In genomic region chr16:21492346-21492745, GRCm38 (mm10) we compare ENCODE assay signal across 31 mouse cellular contexts.
DNase-seq lines count a peak whose midpoint lies in the region; ATAC-seq and TF ChIP-seq lines count a peak whose summit lies in the region.
"Had no signal": no experiment of that assay in that cellular context is flagged by ENCODE, and none has a peak within 500 bp of the region (broad histone marks: within the 10 kb centered on the region; RNA-seq: fewer than 3 reads in every experiment).

No protein-coding gene starts in this region.

- H3K27me3 ChIP-seq in hindbrain, embryonic 13.5 days: no peaks in the 10 kb centered on the region
- no peaks in the 10 kb centered on the region for H3K27me3 ChIP-seq in hindbrain, postnatal 0 days (ENCODE audit: insufficient read depth, low read length)
- no peaks in the 10 kb centered on the region for H3K27me3 ChIP-seq in midbrain, embryonic 13.5 days
- no peaks in the 10 kb centered on the region for H3K27me3 ChIP-seq in midbrain, postnatal 0 days (ENCODE audit: insufficient read depth, low read length)
- H3K27me3 ChIP-seq in midbrain, embryonic 16.5 days (ENCODE audit: control insufficient read depth, insufficient read depth, low read depth, low read length): no peaks in the 10 kb centered on the region
- H3K27me3 ChIP-seq: embryonic facial prominence, embryonic 12.5 days; forebrain, embryonic 15.5 days; heart, embryonic 12.5 days; intestine, embryonic 15.5 days; neural tube, embryonic 12.5 days; Patski had no signal

- no peak overlapping the region for H3K9ac ChIP-seq in hindbrain, embryonic 13.5 days
- no peak overlapping the region for H3K9ac ChIP-seq in hindbrain, postnatal 0 days (replicated peaks; ENCODE audit: low read length)
- no peak overlapping the region for H3K9ac ChIP-seq in midbrain, embryonic 13.5 days (replicated peaks)
- H3K9ac ChIP-seq in midbrain, postnatal 0 days (replicated peaks; ENCODE audit: low read length, poor library complexity, severe bottlenecking): no peak overlapping the region
- no peak overlapping the region for H3K9ac ChIP-seq in midbrain, embryonic 16.5 days (ENCODE audit: low read depth, low read length)
- H3K9ac ChIP-seq: embryonic facial prominence, embryonic 12.5 days; forebrain, embryonic 15.5 days; heart, embryonic 12.5 days; intestine, embryonic 15.5 days; liver, embryonic 14.5 days; neural tube, embryonic 12.5 days had no signal

- H3K9me3 ChIP-seq in hindbrain, embryonic 13.5 days: no peaks in the 10 kb centered on the region
- no peaks in the 10 kb centered on the region for H3K9me3 ChIP-seq in hindbrain, postnatal 0 days (ENCODE audit: low read length)
- no peaks in the 10 kb centered on the region for H3K9me3 ChIP-seq in midbrain, embryonic 13.5 days
- no peaks in the 10 kb centered on the region for H3K9me3 ChIP-seq in midbrain, postnatal 0 days (ENCODE audit: low read length)
- H3K9me3 ChIP-seq in midbrain, embryonic 16.5 days (replicated peaks; ENCODE audit: control insufficient read depth, low read length, poor library complexity, severe bottlenecking): no peaks in the 10 kb centered on the region
- H3K9me3 ChIP-seq: embryonic facial prominence, embryonic 12.5 days; forebrain, embryonic 15.5 days; G1E; heart, embryonic 12.5 days; intestine, embryonic 15.5 days; neural tube, embryonic 12.5 days had no signal

- no peak for DNase-seq in hindbrain, postnatal 0 days (ENCODE audit: low spot score)
- no peak for DNase-seq in midbrain, postnatal 0 days (ENCODE audit: low spot score)
- DNase-seq in B cell, adult 2 months: peak; percentile 14 to 26
- DNase-seq in thymus, postnatal 36 days: no peak
- DNase-seq in right cerebral cortex, postnatal 14 days: no peak
- DNase-seq: adrenal gland, postnatal 10 days; cerebellum, adult 9-11 months; gastrocnemius, adult 2 months; gastrocnemius, postnatal 36 days; heart, adult 2 months; kidney, adult 2 months; kidney, postnatal 10 days; layer of hippocampus, adult 9-11 months; liver; lung, adult 2 months; lung, postnatal 10 days; right cerebral cortex, postnatal 25 days; thymus, adult 2 months; thymus, postnatal 4 days had no signal

- peaks cover 22% of the 10 kb centered on the region for H3K36me3 ChIP-seq in hindbrain, embryonic 13.5 days
- H3K36me3 ChIP-seq in hindbrain, postnatal 0 days (ENCODE audit: insufficient read depth, low read length): no peaks in the 10 kb centered on the region; the same call in 1 of the 2 replicates
- 0 out of 2 replicates have a peak, but pooled peaks cover 10% of the 10 kb centered on the region for H3K36me3 ChIP-seq in midbrain, embryonic 13.5 days
- H3K36me3 ChIP-seq in midbrain, postnatal 0 days (ENCODE audit: insufficient read depth, low read length): peaks cover 12% of the 10 kb centered on the region
- H3K36me3 ChIP-seq in midbrain, embryonic 16.5 days (ENCODE audit: control insufficient read depth, insufficient read depth, low read length): peaks cover 5% of the 10 kb centered on the region; the same call in 1 of the 2 replicates
- H3K36me3 ChIP-seq: intestine, embryonic 15.5 days had no signal

- peak overlapping the region; percentile 60 for H3K27ac ChIP-seq in hindbrain, embryonic 13.5 days
- no peak overlapping the region for H3K27ac ChIP-seq in hindbrain, postnatal 0 days
- peak overlapping the region; percentile 45; the same call in 1 of the 2 replicates for H3K27ac ChIP-seq in midbrain, embryonic 13.5 days
- H3K27ac ChIP-seq in midbrain, postnatal 0 days (ENCODE audit: low read depth, low read length): no peak overlapping the region
- H3K27ac ChIP-seq in midbrain, embryonic 16.5 days (ENCODE audit: low read length): 0 out of 2 replicates have a peak overlapping the region, but pooled peaks have one; percentile 20
- H3K27ac ChIP-seq: embryonic facial prominence, embryonic 12.5 days; forebrain, embryonic 15.5 days; gastrocnemius, adult 2 months; heart, adult 2 months; intestine, embryonic 15.5 days; liver, embryonic 14.5 days; macrophage; neural tube, embryonic 12.5 days had no signal

- WGBS in hindbrain, embryonic 13.5 days: 69% methylated on average over 5 of the region's 5 CpGs
- WGBS in hindbrain, postnatal 0 days: 69% methylated on average over 5 of the region's 5 CpGs
- 55% methylated on average over 5 of the region's 5 CpGs for WGBS in midbrain, embryonic 13.5 days
- WGBS in midbrain, postnatal 0 days: 52% methylated on average over 5 of the region's 5 CpGs
- 57% methylated on average over 5 of the region's 5 CpGs for WGBS in midbrain, embryonic 16.5 days

- TF ChIP-seq CTCF in hindbrain, postnatal 0 days (IDR thresholded peaks at IDR 0.05; ENCODE audit: low read depth): no peak
- TF ChIP-seq CTCF in midbrain, postnatal 0 days (IDR thresholded peaks at IDR 0.05): no peak

- no peak overlapping the region for H3K4me3 ChIP-seq in hindbrain, embryonic 13.5 days
- H3K4me3 ChIP-seq in hindbrain, postnatal 0 days (ENCODE audit: low read length): no peak overlapping the region
- no peak overlapping the region for H3K4me3 ChIP-seq in midbrain, embryonic 13.5 days (replicated peaks)
- no peak overlapping the region for H3K4me3 ChIP-seq in midbrain, postnatal 0 days (ENCODE audit: low read depth, low read length)
- H3K4me3 ChIP-seq in midbrain, embryonic 16.5 days (ENCODE audit: low read depth, low read length): no peak overlapping the region
- H3K4me3 ChIP-seq: embryonic facial prominence, embryonic 12.5 days; forebrain, embryonic 15.5 days; gastrocnemius, adult 2 months; heart, adult 2 months; heart, embryonic 12.5 days; intestine, embryonic 15.5 days; neural tube, embryonic 12.5 days had no signal

- H3K4me2 ChIP-seq in hindbrain, embryonic 13.5 days: no peak overlapping the region
- no peak overlapping the region for H3K4me2 ChIP-seq in hindbrain, postnatal 0 days (ENCODE audit: low read depth, low read length)
- no peak overlapping the region for H3K4me2 ChIP-seq in midbrain, embryonic 13.5 days (replicated peaks)
- H3K4me2 ChIP-seq in midbrain, postnatal 0 days (ENCODE audit: low read depth, low read length, poor library complexity, severe bottlenecking): no peak overlapping the region
- no peak overlapping the region for H3K4me2 ChIP-seq in midbrain, embryonic 16.5 days (ENCODE audit: low read length)
- H3K4me2 ChIP-seq: embryonic facial prominence, embryonic 12.5 days; forebrain, embryonic 15.5 days; heart, embryonic 12.5 days; intestine, embryonic 15.5 days; neural tube, embryonic 12.5 days had no signal

- ATAC-seq in hindbrain, embryonic 13.5 days (ENCODE audit: low FRiP score): no peak
- ATAC-seq in hindbrain, postnatal 0 days: no peak
- ATAC-seq in midbrain, embryonic 13.5 days: no peak
- no peak for ATAC-seq in midbrain, postnatal 0 days (ENCODE audit: low FRiP score)
- ATAC-seq in midbrain, embryonic 16.5 days: no peak
- ATAC-seq: forebrain, embryonic 15.5 days; intestine, embryonic 15.5 days; Patski had no signal

- peaks cover 12% of the 10 kb centered on the region for H3K4me1 ChIP-seq in hindbrain, embryonic 13.5 days (replicated peaks)
- no peaks in the 10 kb centered on the region; the same call in 1 of the 2 replicates for H3K4me1 ChIP-seq in hindbrain, postnatal 0 days (ENCODE audit: insufficient read depth, low read length)
- peaks cover 9% of the 10 kb centered on the region for H3K4me1 ChIP-seq in midbrain, embryonic 13.5 days (replicated peaks)
- no peaks in the 10 kb centered on the region for H3K4me1 ChIP-seq in midbrain, postnatal 0 days (ENCODE audit: insufficient read depth, low read length)
- peaks cover 4% of the 10 kb centered on the region for H3K4me1 ChIP-seq in midbrain, embryonic 16.5 days (ENCODE audit: control insufficient read depth, insufficient read depth, low read length)
- H3K4me1 ChIP-seq: forebrain, embryonic 15.5 days; intestine, embryonic 15.5 days had no signal

Comparison
In these comparisons a context has a peak if more than half of its experiments do, and no peak if none do; other contexts are left out.
1. H3K27ac ChIP-seq: peak in hindbrain, embryonic 13.5 days (single experiment), midbrain, embryonic 13.5 days (single experiment) and midbrain, embryonic 16.5 days (single experiment); none in hindbrain, postnatal 0 days (single experiment) and midbrain, postnatal 0 days (single experiment).
2. DNase-seq: peak in B cell, adult 2 months (2 of 2); none in hindbrain, postnatal 0 days (single experiment), midbrain, postnatal 0 days (single experiment), thymus, postnatal 36 days (0 of 2) and right cerebral cortex, postnatal 14 days (single experiment).